Mouse (Mus musculus): Measurements from ENCODE around the gene Jdp2. TPM values are rescaled to one million over a fixed set of nuclear protein-coding genes. Genes with fewer than 3 reads are reported as not detected.

The Jdp2 gene
- polyA plus RNA-seq, 1 experiment from 2014 or later, result 0.56 TPM

- Histone ChIP-seq H3K9me3 (ENCODE audit: control insufficient read depth, low read length) (no peaks in the 10 kb centered on the region), H3K4me1 (replicated peaks; ENCODE audit: control insufficient read depth, insufficient read depth, low read length) (peaks cover 3% of the 10 kb centered on the region; the same call in 1 of the 2 replicates), H3K36me3 (ENCODE audit: control insufficient read depth, insufficient read depth) (no peaks in the 10 kb centered on the region), H3K4me3 (replicated peaks; ENCODE audit: low read length) (no peak overlapping the region), H3K27me3 (replicated peaks; ENCODE audit: control insufficient read depth, insufficient read depth, low read length) (no peaks in the 10 kb centered on the region), H3K4me2 (ENCODE audit: low read length) (peak overlapping the region; percentile 11; the same call in 1 of the 2 replicates), H3K27ac (ENCODE audit: low read length) (no peak overlapping the region), H3K9ac (replicated peaks; ENCODE audit: low read depth, low read length) (no peak overlapping the region)
- WGBS, result 12% methylated on average over 10 of the region's 10 CpGs
- ATAC-seq, result peak; percentile 95
These were observed 26.8 kb upstream of the Jdp2 start for GRCm38 (mm10) chr12:85572047-85572475.

- Histone ChIP-seq H3K9me3 (ENCODE audit: control insufficient read depth, low read length) (no peaks in the 10 kb centered on the region), H3K27me3 (replicated peaks; ENCODE audit: control insufficient read depth, insufficient read depth, low read length) (no peaks in the 10 kb centered on the region), H3K9ac (replicated peaks; ENCODE audit: low read depth, low read length) (no peak overlapping the region), H3K36me3 (ENCODE audit: control insufficient read depth, insufficient read depth) (no peaks in the 10 kb centered on the region), H3K4me3 (replicated peaks; ENCODE audit: low read length) (no peak overlapping the region), H3K4me1 (replicated peaks; ENCODE audit: control insufficient read depth, insufficient read depth, low read length) (peaks cover 3% of the 10 kb centered on the region; the same call in 1 of the 2 replicates), H3K4me2 (ENCODE audit: low read length) (no peak overlapping the region), H3K27ac (ENCODE audit: low read length) (no peak overlapping the region)
- ATAC-seq, result no peak
- WGBS, result 91% methylated on average over 6 of the region's 6 CpGs
These were observed 23.9 kb upstream of the Jdp2 start for GRCm38 (mm10) chr12:85574806-85575495.

DNA sequence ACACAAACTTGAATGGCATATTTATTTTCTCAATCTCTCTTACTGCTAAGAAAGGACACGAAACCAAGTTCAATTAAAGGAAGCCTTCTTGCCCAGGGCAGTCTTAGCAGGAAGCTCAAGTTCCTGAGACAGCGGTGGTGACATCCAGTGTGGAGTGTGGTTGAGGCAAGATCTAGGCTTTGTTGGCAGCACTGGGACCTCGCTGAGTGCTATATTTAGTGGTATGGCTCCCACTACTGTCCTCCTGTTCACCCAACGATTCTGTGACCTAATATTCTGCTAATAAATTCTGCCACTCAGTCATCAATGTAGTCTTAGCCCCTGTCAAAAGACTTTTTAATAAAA is 23.4 kb upstream of the Jdp2 start:
- Histone ChIP-seq H3K27ac (ENCODE audit: low read length) (no peak overlapping the region), H3K4me2 (ENCODE audit: low read length) (no peak overlapping the region), H3K4me1 (replicated peaks; ENCODE audit: control insufficient read depth, insufficient read depth, low read length) (peaks cover 3% of the 10 kb centered on the region; the same call in 1 of the 2 replicates), H3K9me3 (ENCODE audit: control insufficient read depth, low read length) (no peaks in the 10 kb centered on the region), H3K9ac (replicated peaks; ENCODE audit: low read depth, low read length) (no peak overlapping the region), H3K27me3 (replicated peaks; ENCODE audit: control insufficient read depth, insufficient read depth, low read length) (no peaks in the 10 kb centered on the region), H3K4me3 (replicated peaks; ENCODE audit: low read length) (no peak overlapping the region), H3K36me3 (ENCODE audit: control insufficient read depth, insufficient read depth) (no peaks in the 10 kb centered on the region)
- 85% methylated on average over 4 of the region's 4 CpGs for WGBS
- ATAC-seq, result no peak

GRCm38 (mm10) chr12:85581261-85582066 is 17.4 kb upstream of the Jdp2 start:
- Histone ChIP-seq H3K4me1 (replicated peaks; ENCODE audit: control insufficient read depth, insufficient read depth, low read length) (peaks cover 11% of the 10 kb centered on the region), H3K9ac (replicated peaks; ENCODE audit: low read depth, low read length) (peak overlapping the region; percentile 41; the same call in 1 of the 2 replicates), H3K27me3 (replicated peaks; ENCODE audit: control insufficient read depth, insufficient read depth, low read length) (no peaks in the 10 kb centered on the region), H3K36me3 (ENCODE audit: control insufficient read depth, insufficient read depth) (no peaks in the 10 kb centered on the region), H3K4me2 (ENCODE audit: low read length) (peak overlapping the region; percentile 34), H3K4me3 (replicated peaks; ENCODE audit: low read length) (no peak overlapping the region), H3K9me3 (ENCODE audit: control insufficient read depth, low read length) (no peaks in the 10 kb centered on the region), H3K27ac (ENCODE audit: low read length) (peak overlapping the region; percentile 44)
- peak; percentile 79 for ATAC-seq
- WGBS, result 31% methylated on average over 15 of the region's 15 CpGs

- ATAC-seq, result peak; percentile 52; the same call in 1 of the 2 replicates
- Histone ChIP-seq H3K9ac (replicated peaks; ENCODE audit: low read depth, low read length) (no peak overlapping the region), H3K4me3 (replicated peaks; ENCODE audit: low read length) (no peak overlapping the region), H3K36me3 (ENCODE audit: control insufficient read depth, insufficient read depth) (no peaks in the 10 kb centered on the region), H3K27me3 (replicated peaks; ENCODE audit: control insufficient read depth, insufficient read depth, low read length) (no peaks in the 10 kb centered on the region), H3K9me3 (ENCODE audit: control insufficient read depth, low read length) (no peaks in the 10 kb centered on the region), H3K4me2 (ENCODE audit: low read length) (no peak overlapping the region), H3K27ac (ENCODE audit: low read length) (0 out of 2 replicates have a peak overlapping the region, but pooled peaks have one; percentile 44), H3K4me1 (replicated peaks; ENCODE audit: control insufficient read depth, insufficient read depth, low read length) (peaks cover 11% of the 10 kb centered on the region)
- 47% methylated on average over 5 of the region's 5 CpGs for WGBS
These were observed 16.8 kb upstream of the Jdp2 start for GRCm38 (mm10) chr12:85582067-85582316.

GRCm38 (mm10) chr12:85585761-85586258 is 13.0 kb upstream of the Jdp2 start:
- Histone ChIP-seq H3K27me3 (replicated peaks; ENCODE audit: control insufficient read depth, insufficient read depth, low read length) (no peaks in the 10 kb centered on the region), H3K9ac (replicated peaks; ENCODE audit: low read depth, low read length) (no peak overlapping the region), H3K4me3 (replicated peaks; ENCODE audit: low read length) (no peak overlapping the region), H3K36me3 (ENCODE audit: control insufficient read depth, insufficient read depth) (no peaks in the 10 kb centered on the region), H3K4me2 (ENCODE audit: low read length) (no peak overlapping the region), H3K4me1 (replicated peaks; ENCODE audit: control insufficient read depth, insufficient read depth, low read length) (peaks cover 11% of the 10 kb centered on the region), H3K27ac (ENCODE audit: low read length) (no peak overlapping the region), H3K9me3 (ENCODE audit: control insufficient read depth, low read length) (no peaks in the 10 kb centered on the region)
- 74% methylated on average over 11 of the region's 11 CpGs for WGBS
- ATAC-seq, result no peak

- Histone ChIP-seq H3K4me3 (replicated peaks; ENCODE audit: low read length) (no peak overlapping the region), H3K36me3 (ENCODE audit: control insufficient read depth, insufficient read depth) (no peaks in the 10 kb centered on the region), H3K4me2 (ENCODE audit: low read length) (no peak overlapping the region), H3K9me3 (ENCODE audit: control insufficient read depth, low read length) (no peaks in the 10 kb centered on the region), H3K4me1 (replicated peaks; ENCODE audit: control insufficient read depth, insufficient read depth, low read length) (no peaks in the 10 kb centered on the region), H3K27me3 (replicated peaks; ENCODE audit: control insufficient read depth, insufficient read depth, low read length) (no peaks in the 10 kb centered on the region), H3K9ac (replicated peaks; ENCODE audit: low read depth, low read length) (no peak overlapping the region), H3K27ac (ENCODE audit: low read length) (no peak overlapping the region)
- no peak for ATAC-seq
- WGBS, result 73% methylated on average over 5 of the region's 5 CpGs
These were observed 8.9 kb upstream of the Jdp2 start for GRCm38 (mm10) chr12:85589870-85590382.

- no peak overlapping the region for H3K4me2 ChIP-seq (ENCODE audit: low read length)
- 90% methylated on average over 9 of the region's 9 CpGs for WGBS
- H3K27me3 ChIP-seq (replicated peaks; ENCODE audit: control insufficient read depth, insufficient read depth, low read length), result no peaks in the 10 kb centered on the region
- H3K4me1 ChIP-seq (replicated peaks; ENCODE audit: control insufficient read depth, insufficient read depth, low read length), result no peaks in the 10 kb centered on the region; the same call in 1 of the 2 replicates
- no peak for ATAC-seq
- no peak overlapping the region for H3K4me3 ChIP-seq (replicated peaks; ENCODE audit: low read length)
- H3K9ac ChIP-seq (replicated peaks; ENCODE audit: low read depth, low read length), result no peak overlapping the region
- H3K27ac ChIP-seq (ENCODE audit: low read length), result no peak overlapping the region
- H3K9me3 ChIP-seq (ENCODE audit: control insufficient read depth, low read length), result no peaks in the 10 kb centered on the region
- H3K36me3 ChIP-seq (ENCODE audit: control insufficient read depth, insufficient read depth), result no peaks in the 10 kb centered on the region
These were observed 5.9 kb upstream of the Jdp2 start for GRCm38 (mm10) chr12:85592943-85593342.

DNA sequence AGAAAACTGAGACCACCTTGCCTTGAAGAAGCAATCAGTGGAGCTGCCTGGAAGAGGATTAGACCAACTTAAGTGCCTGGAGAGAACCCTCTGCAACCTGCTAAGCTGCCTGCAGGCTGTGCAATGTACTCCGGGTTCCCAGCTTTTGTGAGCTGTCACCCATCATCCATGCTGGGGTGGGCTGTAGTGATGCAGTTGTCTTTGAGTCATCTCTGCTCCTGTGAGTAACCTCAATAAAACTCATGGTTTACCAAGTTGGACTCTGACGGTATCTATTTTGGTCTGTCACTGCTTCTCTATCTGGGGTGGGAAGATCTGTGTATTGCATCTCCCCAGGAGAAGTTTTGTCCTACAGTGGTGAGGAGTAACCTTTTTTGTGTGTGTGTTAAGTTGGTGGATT is 4.4 kb upstream of the Jdp2 start:
- no peaks in the 10 kb centered on the region for H3K9me3 ChIP-seq (ENCODE audit: control insufficient read depth, low read length)
- H3K36me3 ChIP-seq (ENCODE audit: control insufficient read depth, insufficient read depth), result no peaks in the 10 kb centered on the region
- ATAC-seq, result no peak
- H3K27ac ChIP-seq (ENCODE audit: low read length), result no peak overlapping the region
- peaks cover 7% of the 10 kb centered on the region for H3K4me1 ChIP-seq (replicated peaks; ENCODE audit: control insufficient read depth, insufficient read depth, low read length)
- no peak overlapping the region for H3K4me3 ChIP-seq (replicated peaks; ENCODE audit: low read length)
- no peak overlapping the region for H3K9ac ChIP-seq (replicated peaks; ENCODE audit: low read depth, low read length)
- no peak overlapping the region for H3K4me2 ChIP-seq (ENCODE audit: low read length)
- 94% methylated on average over 2 of the region's 2 CpGs for WGBS
- no peaks in the 10 kb centered on the region for H3K27me3 ChIP-seq (replicated peaks; ENCODE audit: control insufficient read depth, insufficient read depth, low read length)
